Mouse (Mus musculus) liver, postnatal 0 days (tissue): ENCODE data around the gene Ldah. TPM values are rescaled to one million over a fixed set of nuclear protein-coding genes. Genes with fewer than 3 reads are reported as not detected.

Source experiments
- ATAC-seq: fragments of 200-750 bp; cut with Nextera tagmentation; 2 replicates; pipeline ENCODE4 v1.8.0; 2017; ENCODE audit warnings: mild to moderate bottlenecking, moderate library complexity
- DNase-seq: peaks from one replicate; pipeline ENCODE4 v3.0.0-alpha.2; 2016
- H3K27ac ChIP-seq: fragments of 300-500 bp; sonication (generic); 2 replicates; pipeline ENCODE4 v1.5.1; 2014; ENCODE audit warnings: antibody characterized with exemption, moderate library complexity, mild to moderate bottlenecking, low read depth
- H3K27me3 ChIP-seq: fragments of 300-500 bp; sonication (generic); 2 replicates; pipeline ENCODE4 v1.6.1; 2014; ENCODE audit warnings: low read length, control low read depth, mixed read lengths; ENCODE audit not compliant: insufficient read depth
- H3K36me3 ChIP-seq: fragments of 300-500 bp; sonication (generic); replicated peaks from 2 replicates; pipeline ENCODE4 v1.6.1; 2014; ENCODE audit warnings: mild to moderate bottlenecking, control low read depth, low read length, moderate library complexity, mixed read lengths; ENCODE audit not compliant: insufficient read depth
- H3K4me1 ChIP-seq: fragments of 300-500 bp; sonication (generic); 2 replicates; pipeline ENCODE4 v1.6.1; 2014; ENCODE audit warnings: antibody characterized with exemption, mild to moderate bottlenecking, control low read depth; ENCODE audit not compliant: insufficient read depth
- H3K4me2 ChIP-seq: fragments of 300-500 bp; sonication (generic); 2 replicates; pipeline ENCODE4 v1.6.1; 2014; ENCODE audit warnings: low read depth, mild to moderate bottlenecking, low read length, moderate library complexity, mixed read lengths
- H3K4me3 ChIP-seq: fragments of 300-500 bp; sonication (generic); 2 replicates; pipeline ENCODE4 v1.5.1; 2014; ENCODE audit warnings: low read depth, low read length
- H3K9ac ChIP-seq: fragments of 300-500 bp; sonication (generic); replicated peaks from 2 replicates; pipeline ENCODE4 v1.6.1; 2014; ENCODE audit warnings: mild to moderate bottlenecking, moderate library complexity
- H3K9me3 ChIP-seq: fragments of 300-500 bp; sonication (generic); 2 replicates; pipeline ENCODE4 v1.6.1; 2016; ENCODE audit warnings: mild to moderate bottlenecking, control low read depth, low read length, mixed read lengths
- CTCF ChIP-seq: sonication (generic); IDR thresholded peaks from 2 replicates; pipeline ENCODE4 v1.5.1; 2016; ENCODE audit warnings: antibody characterized with exemption, low read depth
- EP300 ChIP-seq: IDR thresholded peaks from 2 replicates; pipeline ENCODE4 v1.6.1; 2016; ENCODE audit warnings: antibody characterized with exemption, low read depth, mild to moderate bottlenecking
- WGBS: fragments of 180-500 bp; shearing (Covaris S2); extraction: QIAGEN DNeasy Blood & Tissue Kit; methylation state at CpG from one replicate; pipeline ENCODE4 v1.1.7; 2014; ENCODE audit not compliant: insufficient replicate concordance; 5-methylcytosine and 5-hydroxymethylcytosine counted together
- polyA plus RNA-seq: library from polyadenylated mRNA; unstranded; fragments of >200 nt; fragmentation: Nextera tagmentation; extraction: Ambion mirVana; gene quantifications from 2 replicates; pipeline ENCODE4 v1.2.1, GENCODE M21; 2015

The Ldah gene
- polyA plus RNA-seq, 1 experiment from 2014 or later: 23.9 TPM

GRCm38 (mm10) chr12:8189722-8190121 lies 18.2 kb upstream of the Ldah start:
- H3K4me1 ChIP-seq: no peaks in the 10 kb centered on the region
- H3K4me3 ChIP-seq: no peak overlapping the region
- no peak overlapping the region for H3K9ac ChIP-seq
- no peak overlapping the region for H3K4me2 ChIP-seq
- no peak for TF ChIP-seq EP300
- TF ChIP-seq CTCF: no peak
- H3K36me3 ChIP-seq: no peaks in the 10 kb centered on the region
- H3K9me3 ChIP-seq: no peaks in the 10 kb centered on the region
- 49% methylated on average over 3 of the region's 3 CpGs for WGBS
- ATAC-seq (no peak), DNase-seq (no peak)
- no peaks in the 10 kb centered on the region for H3K27me3 ChIP-seq
- no peak overlapping the region for H3K27ac ChIP-seq

DNA sequence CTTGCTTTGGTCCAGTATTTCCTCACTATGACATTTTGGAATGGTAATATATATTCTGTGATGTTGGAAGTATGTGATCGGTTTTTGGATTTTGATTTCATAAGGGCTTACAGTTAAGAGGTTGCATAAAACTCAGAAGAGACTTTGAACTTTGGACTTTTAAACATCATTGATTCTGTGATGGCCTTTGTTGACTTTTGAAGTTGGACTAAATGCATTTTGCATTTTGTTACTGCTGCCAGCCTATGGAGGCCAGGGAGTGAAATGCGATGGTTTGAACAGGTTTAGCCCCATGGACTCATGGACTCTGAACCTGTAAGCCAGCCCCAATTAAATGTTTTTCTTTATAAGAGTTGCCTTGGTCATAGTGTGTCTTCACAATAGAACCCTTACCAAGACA lies 2.2 kb upstream of the Ldah start:
- no peak for DNase-seq

DNA sequence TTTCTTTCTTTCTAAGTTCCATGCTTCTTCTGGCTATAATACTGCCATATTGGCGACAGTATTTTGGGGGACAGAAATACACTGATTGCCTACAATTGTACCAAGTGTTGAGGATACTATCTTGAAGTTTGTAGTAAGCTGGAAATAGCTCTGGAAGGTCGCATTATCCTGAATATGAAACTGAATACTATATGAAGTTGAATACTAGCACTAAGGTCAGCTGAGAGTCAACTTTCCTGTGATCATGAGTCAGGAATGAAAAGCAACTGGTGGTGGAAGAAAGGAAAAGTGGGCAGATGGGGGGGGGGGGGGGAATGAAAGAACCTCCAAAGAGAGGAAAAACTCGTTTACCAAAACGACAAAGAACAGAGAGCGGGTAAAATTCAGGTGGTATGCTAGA lies 329 bp upstream of the Ldah start:
- Histone ChIP-seq H3K9me3 (no peaks in the 10 kb centered on the region), H3K27ac (peak overlapping the region; percentile 61), H3K27me3 (no peaks in the 10 kb centered on the region), H3K36me3 (no peaks in the 10 kb centered on the region), H3K4me2 (peak overlapping the region; percentile 80), H3K9ac (peak overlapping the region; percentile 81), H3K4me1 (peaks cover 4% of the 10 kb centered on the region), H3K4me3 (peak overlapping the region; percentile 82)
- 16% methylated on average over 5 of the region's 5 CpGs for WGBS
- DNase-seq (no peak), ATAC-seq (no peak)
- no peak for TF ChIP-seq EP300
- TF ChIP-seq CTCF: no peak

More for the DNA sequence above, 2.2 kb upstream of the Ldah start:
- peak; percentile 26; the same call in 1 of the 2 replicates for ATAC-seq
- Histone ChIP-seq H3K9me3 (no peaks in the 10 kb centered on the region), H3K4me2 (no peak overlapping the region), H3K36me3 (no peaks in the 10 kb centered on the region), H3K9ac (no peak overlapping the region), H3K4me1 (peaks cover 4% of the 10 kb centered on the region), H3K27me3 (no peaks in the 10 kb centered on the region), H3K27ac (no peak overlapping the region), H3K4me3 (no peak overlapping the region)
- 62% methylated on average over 2 of the region's 2 CpGs for WGBS
- TF ChIP-seq CTCF: no peak
- no peak for TF ChIP-seq EP300

DNA sequence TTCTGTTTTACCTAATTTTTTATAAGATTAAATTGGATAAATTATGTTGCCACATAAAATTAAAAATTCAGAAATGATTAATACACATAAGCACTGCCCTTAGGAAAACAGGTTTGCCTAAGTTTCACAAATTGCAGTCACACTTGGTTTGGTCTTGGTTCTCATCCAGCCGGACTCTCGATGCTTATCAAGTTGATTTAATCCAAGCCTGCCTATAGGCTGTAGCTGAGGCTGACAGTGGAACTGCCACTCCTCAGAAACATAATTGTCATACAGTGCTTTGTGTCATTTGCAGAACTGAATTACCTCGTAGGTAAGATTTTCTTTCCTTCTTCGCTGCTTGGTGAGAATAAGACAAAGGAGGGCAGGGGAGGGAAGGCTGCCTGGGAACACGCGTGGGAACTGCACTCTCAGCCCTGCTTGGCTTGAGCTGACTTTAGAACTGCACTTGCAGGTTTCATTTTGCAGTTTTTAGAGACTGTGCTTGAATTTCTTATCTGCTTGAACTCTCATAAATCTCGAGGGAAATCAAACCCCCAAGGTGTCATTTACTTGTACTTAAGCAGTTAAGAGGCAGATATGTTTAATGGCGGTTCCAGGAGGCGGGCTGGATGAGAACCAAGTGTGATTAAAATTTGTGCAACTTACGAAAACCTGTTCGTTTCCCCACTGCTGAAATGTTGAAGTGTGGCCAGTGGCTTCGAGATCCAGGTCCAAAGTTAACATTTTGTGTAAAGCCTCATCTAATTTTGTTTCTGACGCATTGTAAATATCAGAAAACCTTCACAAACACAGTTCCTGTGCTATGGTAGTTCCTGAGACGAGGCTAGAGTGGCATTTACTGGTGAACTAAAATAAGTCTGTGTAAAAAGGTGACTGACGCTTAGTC lies 8.7 kb downstream of the Ldah start:
- TF ChIP-seq CTCF: no peak
- TF ChIP-seq EP300: no peak
- no peaks in the 10 kb centered on the region for H3K4me1 ChIP-seq
- no peak overlapping the region for H3K4me2 ChIP-seq
- H3K27me3 ChIP-seq: no peaks in the 10 kb centered on the region
- no peaks in the 10 kb centered on the region for H3K9me3 ChIP-seq
- H3K9ac ChIP-seq: no peak overlapping the region
- DNase-seq (no peak), ATAC-seq (no peak)
- H3K36me3 ChIP-seq: peaks cover 4% of the 10 kb centered on the region; the same call in 1 of the 2 replicates
- WGBS: 78% methylated on average over 15 of the region's 15 CpGs
- no peak overlapping the region for H3K27ac ChIP-seq
- H3K4me3 ChIP-seq: no peak overlapping the region

DNA sequence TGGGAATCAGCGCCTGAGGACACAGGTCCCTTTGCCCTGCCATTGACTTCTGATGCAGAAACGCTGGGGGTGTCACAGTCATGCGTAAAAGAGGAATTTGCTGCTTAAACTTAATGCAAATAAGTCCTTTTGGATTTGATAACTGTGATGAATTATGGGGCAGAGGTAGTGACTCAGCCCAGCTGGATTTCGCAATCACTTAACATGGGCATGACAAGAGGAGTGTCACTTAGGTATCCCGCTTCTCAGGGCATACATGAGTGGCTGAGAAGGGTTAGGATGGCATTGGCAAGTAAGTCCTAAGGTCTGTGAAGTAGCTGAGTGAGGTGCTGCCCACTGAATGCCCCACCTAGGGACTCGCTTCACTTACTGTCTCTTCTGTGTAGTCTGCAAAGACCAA lies 15.1 kb downstream of the Ldah start:
- DNase-seq (no peak), ATAC-seq (no peak)
- no peaks in the 10 kb centered on the region for H3K27me3 ChIP-seq
- no peaks in the 10 kb centered on the region for H3K9me3 ChIP-seq
- TF ChIP-seq EP300 (no peak), CTCF (no peak)
- no peak overlapping the region for H3K27ac ChIP-seq
- peaks cover 24% of the 10 kb centered on the region for H3K36me3 ChIP-seq
- no peak overlapping the region for H3K4me3 ChIP-seq
- no peaks in the 10 kb centered on the region for H3K4me1 ChIP-seq
- H3K4me2 ChIP-seq: no peak overlapping the region
- WGBS: 83% methylated on average over 6 of the region's 6 CpGs
- no peak overlapping the region for H3K9ac ChIP-seq

DNA sequence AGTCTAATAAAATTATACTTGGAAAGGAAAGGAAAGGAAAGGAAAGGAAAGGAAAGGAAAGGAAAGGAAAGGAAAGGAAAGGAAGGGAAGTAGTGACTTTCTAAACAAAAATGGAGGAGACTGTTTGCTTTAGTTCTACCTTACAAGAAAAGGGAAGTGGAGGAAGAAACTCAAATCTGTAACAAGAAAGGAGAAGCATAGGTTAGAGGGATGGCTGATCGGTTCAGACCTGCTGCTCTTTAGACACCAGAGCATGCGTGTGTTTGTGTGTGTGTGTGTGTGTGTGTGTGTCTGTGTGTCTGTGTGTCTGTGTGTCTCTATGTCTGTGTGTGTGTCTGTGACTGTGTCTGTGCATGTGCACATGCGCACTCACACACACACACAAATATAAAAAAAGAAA lies 23.2 kb downstream of the Ldah start:
- TF ChIP-seq EP300: no peak
- TF ChIP-seq CTCF: no peak
- Histone ChIP-seq H3K9me3 (no peaks in the 10 kb centered on the region), H3K4me1 (no peaks in the 10 kb centered on the region), H3K27ac (no peak overlapping the region), H3K27me3 (no peaks in the 10 kb centered on the region), H3K4me3 (no peak overlapping the region), H3K4me2 (no peak overlapping the region), H3K36me3 (peaks cover 19% of the 10 kb centered on the region), H3K9ac (no peak overlapping the region)
- WGBS: 71% methylated on average over 3 of the region's 3 CpGs
- DNase-seq (no peak), ATAC-seq (no peak)
